Mouse (Mus musculus) T-cell, adult 2 months (primary cell): ENCODE results near the gene Cmss1.

Experiments used
- DNase-seq: peaks from one replicate; pipeline ENCODE4 v3.0.0; 2022; ENCODE audit warnings: low spot score

Cmss1 gene

DNA sequence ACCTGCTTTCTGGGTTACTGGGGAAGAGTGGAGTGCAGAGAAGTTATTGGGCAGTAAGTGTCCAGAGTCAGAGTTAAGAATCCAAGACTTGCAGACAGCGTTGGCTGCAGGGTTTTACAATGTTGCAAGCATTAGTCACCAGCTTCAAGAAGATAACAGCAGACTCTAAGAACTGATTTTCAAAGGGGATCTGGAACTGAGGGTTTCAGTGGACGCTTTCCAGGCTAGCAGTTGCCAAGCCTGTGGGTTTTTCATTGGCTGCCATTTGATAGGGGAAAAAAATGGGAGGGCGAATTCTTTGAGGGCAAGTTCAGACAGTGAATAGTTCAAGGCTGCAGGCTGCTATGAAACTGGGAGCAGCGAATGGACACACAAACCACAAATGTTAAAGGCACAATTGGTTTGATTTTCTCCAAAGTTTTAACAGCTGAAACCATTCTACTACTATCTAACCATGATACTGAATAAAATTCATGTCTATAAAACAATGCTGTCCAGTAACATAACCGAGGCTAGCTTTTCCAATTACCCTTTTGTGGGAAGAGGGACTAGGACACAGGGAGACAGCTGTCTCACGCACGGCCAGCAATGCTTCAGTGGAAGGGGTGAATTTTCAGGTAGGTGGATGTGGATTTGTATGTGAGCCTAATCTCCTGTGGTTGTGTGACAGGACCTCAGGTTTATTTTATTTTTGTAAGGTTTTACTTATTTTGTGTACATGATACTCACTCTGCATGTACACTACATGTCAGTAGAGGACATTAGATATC lies 179.0 kb downstream of the Cmss1 start:
- DNase-seq = no peak

DNA sequence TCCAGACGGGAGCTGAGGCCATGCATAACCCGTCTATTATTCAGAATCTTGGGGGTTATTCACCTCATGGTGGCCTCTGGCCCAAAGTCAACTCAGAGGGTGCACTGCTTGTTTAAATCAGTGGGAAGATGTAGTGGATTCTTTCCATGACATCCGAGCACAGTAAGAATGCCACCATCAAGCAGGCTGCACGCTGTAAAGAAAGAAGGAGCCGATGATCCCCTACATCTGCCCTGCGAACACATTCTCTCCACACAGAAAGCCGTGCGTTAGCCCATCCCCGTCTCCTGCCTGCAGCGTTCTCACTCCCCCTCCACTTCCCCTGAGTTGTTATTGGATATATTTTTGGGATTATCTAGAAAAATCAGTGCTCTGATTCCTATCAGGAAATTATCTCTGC lies 180.0 kb downstream of the Cmss1 start:
- no peak for DNase-seq

DNA sequence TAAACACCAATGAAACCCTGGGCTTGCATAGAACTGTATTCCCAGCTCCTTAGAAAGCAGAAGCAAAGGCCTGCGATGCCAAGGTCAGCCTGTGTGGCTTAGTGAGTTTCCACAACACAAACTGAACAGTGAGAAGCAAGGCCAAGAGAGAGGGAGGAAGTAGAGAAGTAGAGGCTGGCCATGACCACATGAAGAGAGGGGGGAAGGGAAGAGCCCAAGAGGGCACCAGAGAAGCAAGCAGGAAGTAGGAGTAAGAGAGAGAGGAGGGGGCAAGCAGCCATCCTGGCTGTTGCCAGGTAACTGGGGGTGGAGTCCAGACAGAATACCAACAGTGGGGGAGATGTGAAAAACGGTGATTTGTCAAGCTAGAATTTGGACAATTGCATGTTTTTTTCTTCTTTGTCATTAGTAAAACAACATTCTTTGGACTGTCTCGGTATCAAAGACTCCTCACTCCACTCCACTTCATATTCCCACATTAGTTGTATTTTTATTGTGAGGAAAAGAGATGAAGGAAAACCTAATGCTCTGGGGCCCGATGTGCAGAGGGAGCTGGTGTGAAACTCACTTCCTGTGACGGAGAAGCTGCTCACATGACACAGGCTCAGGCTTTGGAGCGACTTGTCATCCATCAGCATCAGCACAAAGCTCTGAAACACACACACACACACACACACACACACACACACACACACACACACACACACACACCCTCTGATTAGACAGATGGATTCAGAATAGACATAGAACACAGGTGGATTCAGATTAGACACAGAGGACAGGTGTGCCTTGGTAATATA lies 183.5 kb downstream of the Cmss1 start:
- DNase-seq = peak; percentile 89

DNA sequence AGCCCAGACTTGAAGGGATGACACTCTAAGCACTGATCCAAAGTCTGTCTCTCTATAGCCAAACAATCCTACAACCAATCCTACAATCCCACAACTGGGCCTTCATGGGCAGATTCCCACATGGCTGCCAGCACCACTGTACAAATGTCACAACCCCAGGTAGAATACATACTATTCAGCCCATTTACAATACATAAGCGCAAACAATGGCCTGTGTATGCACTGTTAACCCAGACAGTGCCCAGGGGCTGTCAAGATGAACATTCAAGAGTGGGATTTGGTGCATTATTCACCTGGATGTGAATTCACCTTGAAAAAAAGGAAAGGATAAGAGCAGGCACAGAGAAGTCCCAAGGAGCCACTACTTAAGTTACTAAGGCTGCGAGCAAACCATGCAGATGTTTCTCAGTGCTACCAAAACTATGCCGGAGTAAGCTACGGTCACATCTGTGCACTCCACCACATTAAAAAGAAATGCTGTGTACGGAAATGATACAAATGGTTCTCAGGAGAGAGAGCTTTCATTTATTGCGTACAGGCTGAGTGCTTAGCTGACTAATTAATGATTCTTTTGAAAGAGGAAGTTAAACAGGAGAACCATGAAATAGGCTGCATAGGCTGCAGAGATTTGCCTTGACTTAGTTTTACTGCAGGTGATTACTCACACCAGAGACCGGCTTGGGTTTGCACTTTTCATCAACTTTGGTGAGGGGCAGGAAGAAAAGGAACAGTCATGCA lies 184.8 kb downstream of the Cmss1 start:
- DNase-seq = peak; percentile 64

DNA sequence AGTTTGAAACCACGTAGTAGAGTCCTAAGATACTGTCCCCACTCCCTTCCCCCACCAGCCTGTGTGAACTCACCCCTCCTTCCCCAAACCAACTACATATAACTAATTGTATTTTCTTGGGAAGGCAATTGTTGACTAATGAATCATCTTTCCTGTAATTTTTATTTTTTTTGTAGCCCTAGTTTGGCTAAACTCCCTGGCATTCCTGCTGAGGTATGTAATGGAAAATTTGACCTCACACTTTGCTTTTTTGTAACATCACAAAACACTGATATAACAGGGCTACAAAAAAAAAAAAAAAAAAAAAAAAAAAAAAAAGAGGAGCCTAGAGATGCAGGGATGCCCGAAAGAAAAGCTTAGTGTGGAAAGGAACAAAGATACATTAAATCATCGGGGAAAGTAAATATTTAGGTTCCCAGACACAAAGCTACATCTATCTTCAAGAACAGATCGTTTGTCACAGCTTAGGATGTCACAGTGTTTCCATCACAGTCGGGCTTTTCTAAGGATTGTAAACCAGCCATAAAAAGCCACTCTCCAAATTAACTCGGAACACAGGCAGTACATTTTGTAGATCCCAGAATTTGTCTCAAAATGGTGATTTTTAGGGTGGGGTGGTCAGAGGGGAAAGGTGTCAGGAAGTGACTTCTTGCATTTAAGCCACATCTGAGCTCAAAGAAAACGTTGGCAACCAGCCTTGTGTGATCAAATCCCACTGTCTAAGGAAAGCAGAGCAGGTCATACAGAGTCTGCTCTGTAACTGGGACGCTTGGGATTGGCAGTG lies 185.7 kb downstream of the Cmss1 start:
- DNase-seq = no peak

DNA sequence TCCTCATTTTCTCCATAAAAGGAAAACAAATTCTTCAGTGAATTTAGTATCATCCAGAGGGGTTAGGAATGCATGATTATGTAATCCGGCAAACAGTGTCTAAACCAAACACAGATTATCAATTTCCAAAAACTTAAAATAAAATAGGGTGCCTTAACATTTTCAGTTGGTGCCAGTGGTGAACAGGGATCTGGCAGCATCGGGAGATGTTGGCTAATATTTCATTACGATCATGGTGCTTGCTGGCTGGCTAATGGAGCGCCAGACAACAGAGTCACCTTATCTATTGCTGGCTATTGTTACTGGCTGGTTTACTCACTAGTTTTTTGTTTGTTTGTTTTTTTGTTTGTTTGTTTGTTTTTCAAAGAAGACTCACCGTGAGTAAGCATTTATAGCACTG lies 186.8 kb downstream of the Cmss1 start:
- no peak for DNase-seq

DNA sequence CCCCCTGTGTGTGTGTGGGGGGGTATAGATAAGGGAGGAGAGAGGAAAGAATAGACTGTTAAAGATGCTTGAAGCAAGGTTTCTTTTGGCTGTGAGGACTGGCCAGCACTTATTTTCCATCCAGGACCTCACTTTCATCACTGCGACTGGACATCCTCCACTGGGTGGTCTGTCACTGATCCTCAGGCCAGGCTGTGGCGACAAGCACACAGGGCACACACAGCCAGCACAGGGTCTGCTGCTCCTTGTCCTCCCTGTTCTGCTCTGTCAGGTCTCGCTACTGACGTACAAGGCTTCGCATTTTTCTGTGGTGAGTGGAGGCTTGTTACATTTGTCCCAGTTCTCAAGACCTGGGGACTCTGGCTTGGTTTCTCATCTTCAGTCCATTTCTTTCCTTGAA lies 187.3 kb downstream of the Cmss1 start:
- no peak for DNase-seq

DNA sequence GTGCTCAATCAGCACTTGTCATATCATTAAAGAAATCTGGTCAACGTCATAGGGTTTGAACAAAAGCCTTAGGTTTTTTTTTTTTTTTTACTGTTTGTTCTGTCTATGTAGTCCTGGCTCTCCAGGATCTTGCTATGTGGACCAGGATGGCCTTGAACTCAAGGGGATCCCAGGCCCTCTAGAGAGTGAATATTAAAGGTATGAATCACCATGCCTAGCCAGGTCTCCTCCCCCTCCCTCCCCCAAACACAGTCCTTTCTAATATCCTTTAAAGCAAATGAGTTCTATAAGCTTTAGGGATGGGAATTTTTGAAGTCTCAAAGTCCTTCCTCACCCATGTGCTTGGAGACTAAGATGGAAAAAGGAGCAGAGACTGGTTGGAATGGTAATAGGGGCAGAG lies 188.7 kb downstream of the Cmss1 start:
- no peak for DNase-seq

DNA sequence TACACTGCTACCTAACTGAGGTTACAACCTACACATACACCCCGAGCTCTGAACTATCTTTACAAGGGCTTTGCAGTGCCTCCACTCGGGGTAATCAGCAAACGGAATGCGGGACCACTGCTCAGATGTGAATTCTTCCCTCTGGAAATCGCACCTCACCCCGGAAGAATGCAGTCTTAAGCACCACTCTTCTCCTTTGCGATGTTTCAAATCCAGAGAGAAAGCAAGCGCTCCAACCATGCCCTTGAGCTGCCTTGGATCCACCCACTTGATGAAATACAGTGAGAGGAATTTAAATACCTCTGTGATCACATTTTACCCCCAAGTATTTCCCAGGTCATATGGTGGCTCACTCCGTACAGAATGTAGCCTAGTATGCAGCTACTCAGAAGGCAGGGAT lies 189.6 kb downstream of the Cmss1 start:
- DNase-seq = no peak

DNA sequence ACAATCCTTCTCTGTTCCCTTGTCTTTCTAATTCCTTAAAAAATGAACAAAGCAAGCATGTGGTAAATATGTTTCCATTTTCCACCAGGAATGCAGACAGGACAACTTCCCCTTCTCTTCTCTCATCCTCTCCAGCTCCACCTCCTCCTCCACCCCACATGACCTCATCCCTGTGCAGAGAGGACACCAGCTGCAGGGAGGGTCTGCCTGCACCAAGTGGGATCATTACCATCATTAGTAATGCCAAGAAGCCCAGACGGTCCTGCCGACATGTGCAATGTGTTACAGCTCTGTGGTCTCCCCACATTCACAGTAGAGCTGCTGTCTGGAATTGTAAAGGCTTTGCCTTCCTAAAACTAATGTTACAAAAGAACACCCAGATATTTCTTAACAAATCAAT lies 190.6 kb downstream of the Cmss1 start:
- DNase-seq = no peak

DNA sequence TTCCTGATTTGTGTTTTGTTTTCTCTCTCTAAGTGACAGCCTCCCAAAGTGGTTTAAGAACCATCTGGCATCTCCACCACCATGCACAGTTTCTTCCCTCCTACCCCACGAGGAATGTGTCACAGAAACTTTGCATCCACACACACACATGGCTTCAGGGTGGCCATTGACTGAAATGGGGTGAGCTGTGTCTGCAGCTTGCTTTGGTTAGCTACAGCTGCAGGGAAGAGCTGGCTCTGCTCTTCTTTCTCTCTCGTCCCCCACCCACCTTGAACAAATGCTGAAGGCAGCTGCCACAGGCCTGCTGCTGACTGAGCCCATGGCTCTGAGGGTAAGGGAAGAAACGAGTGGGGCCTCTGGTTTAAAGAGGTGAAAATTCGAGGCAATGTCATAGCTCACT lies 193.9 kb downstream of the Cmss1 start:
- DNase-seq = no peak

DNA sequence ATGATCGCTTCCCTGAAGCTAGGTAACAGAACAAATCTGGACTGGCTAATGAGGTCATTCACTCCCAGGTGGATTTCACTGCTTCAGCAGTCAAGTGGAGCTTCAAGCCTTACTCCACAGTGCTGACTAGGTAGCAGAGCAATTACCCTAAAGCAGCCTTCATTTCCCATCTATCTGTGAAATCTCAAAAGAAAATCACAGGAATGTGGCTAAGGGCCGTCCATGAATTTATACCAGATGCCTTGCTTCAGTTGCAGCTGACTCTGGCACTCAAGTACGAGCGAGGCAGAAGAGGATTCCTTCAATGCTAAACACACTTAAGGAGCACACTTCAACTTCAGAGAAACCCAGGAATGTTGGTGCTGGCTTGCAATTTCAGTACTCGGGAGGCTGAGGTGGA lies 202.8 kb downstream of the Cmss1 start:
- no peak for DNase-seq

DNA sequence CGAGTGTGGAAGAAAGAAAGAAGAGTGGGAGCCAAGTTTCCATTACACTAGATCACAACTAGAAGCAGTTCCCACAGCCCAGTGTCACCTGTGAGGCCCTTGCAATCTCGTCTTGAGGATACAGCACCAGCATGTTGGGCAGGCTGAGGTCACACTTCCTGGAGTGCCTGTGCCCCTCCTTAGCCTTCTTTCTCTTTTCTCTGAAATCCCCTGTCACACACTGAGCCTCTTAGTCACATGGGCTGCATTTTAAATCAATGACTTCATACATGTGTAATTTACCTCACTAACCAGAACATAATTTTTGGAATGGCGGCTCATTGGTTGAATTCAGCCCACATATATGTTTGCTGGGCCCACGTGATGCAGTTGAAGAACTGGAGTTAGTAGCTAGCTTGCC lies 203.8 kb downstream of the Cmss1 start:
- DNase-seq = peak; percentile 77

DNA sequence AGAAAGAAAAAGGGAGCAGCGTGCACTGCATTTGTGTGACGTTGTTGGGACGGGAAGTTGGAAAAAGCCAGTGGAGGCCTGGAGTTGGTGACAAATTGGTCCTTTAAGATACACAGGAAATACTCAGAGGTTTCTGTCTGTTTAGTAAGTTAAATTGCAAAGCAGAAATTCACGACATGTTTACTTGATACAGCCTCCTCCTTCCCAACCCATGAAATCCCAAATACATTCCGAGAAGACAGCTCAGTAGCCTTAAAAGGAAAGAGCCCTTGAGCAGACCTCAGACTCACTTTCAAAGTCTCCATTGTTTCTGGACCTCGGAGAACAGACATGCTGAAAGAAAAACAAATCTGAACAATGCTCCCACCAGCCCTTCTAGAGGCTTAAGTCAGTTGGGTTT lies 205.0 kb downstream of the Cmss1 start:
- no peak for DNase-seq

DNA sequence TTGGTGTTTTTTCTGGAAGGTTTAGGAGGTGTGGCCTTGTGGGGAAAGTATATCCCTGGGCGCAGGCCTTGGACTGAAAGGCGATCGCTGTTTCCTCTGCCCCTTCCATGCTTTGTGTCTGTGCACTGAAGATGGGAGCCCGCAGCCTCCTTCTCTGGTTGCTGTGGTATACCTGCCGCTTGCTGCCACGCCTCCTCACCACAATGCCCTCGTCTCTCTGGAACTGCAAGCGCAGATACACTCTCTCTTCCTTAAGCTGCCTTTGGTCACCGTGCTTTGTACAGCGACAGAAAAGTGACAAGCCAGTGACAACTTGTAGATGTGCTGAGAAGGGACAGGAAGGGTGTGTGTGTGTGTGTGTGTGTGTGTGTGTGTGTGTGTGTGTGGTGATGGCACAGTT lies 207.1 kb downstream of the Cmss1 start:
- peak; percentile 52 for DNase-seq

DNA sequence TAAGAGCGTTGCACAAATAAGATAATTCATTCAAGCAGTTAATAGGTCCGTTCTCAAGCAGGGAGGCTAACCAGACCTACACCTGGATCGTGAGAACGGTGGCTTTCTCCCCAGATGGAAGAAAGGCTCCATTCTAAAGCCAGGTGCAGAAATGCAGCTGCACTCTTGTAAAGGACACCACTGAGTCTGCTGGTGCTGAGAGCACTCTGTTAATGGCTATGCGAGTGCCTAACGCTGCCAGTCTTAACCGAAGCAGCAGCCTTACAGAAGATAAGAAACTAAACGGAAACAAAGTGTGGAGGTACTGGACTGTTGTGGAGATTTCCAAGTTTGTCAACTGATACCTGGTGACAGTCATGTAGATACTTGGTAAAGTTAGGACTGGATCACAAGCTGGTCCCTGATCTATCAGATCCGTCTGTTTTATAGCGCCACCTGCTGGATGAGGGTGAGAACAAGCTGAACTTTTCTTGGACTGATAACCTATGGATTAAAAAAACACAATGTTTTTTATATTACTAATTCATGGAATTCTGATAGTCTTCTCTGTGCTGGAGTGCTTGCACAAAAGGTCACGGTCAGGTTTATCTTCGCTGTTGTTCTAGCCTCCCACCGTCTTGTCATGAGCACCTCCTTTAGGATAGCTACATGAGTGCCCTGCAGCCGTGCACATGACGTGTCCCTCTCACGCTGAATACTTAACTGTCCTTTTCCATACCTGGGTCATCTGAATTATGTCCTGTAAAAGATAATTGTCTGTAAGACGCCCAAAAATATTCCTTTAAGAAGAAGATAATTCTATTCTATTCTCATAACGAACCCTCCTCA lies 208.1 kb downstream of the Cmss1 start:
- DNase-seq = peak; percentile 62

DNA sequence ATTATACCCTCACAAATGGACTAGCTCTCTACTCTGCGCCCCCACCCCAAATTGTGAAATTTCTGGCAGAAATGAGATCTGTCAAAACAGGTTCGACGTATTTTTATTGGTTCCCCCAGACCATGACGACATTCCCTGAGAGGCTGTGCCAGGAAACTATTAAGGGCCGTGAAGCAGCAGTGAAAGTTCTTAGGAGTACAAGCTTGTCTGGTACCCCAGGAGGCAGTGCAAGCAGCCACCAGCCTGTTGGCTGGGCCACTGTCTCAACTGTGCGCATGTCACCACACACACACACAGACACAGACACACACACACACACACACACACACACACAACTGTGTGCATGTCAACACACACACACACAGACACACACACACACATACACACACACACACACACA lies 208.8 kb downstream of the Cmss1 start:
- no peak for DNase-seq

DNA sequence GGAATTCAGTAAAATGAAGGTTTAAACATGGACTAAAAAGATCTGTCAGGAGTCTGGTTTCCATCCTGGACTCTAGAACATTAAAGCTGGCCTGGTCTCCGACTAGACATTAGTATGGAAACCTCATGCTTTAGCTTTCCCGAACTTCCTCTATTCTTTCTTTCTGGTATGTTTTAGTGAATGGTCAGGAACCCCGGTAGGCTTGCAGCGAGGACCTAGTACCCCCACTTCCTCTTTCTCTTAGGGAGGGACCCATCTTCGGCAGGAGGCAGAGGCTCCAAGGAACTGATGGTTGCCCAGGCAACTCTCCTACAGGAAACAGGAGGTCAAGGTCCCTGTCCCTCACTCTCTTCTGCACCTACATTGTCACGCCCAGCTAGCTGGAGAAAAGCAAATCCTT lies 210.4 kb downstream of the Cmss1 start:
- no peak for DNase-seq

DNA sequence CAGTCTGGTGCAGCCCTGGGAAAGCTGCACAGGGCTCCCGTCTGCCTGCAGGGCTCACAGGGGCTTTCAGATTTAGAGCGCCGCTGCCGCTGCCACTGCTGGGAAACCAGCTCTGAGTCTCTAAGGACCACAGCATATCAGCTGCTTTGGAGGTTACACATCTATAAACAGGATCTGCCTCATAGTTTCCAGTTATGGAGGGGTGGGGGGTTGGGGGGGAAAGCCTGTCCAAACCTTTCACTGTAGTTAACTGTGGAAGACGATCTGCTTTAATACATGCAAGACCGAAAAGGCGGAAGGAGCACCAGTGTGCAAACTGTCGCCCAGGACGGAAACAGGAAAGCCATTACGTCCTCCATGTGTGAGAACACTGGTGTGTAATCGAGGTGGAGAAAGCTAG lies 213.5 kb downstream of the Cmss1 start:
- DNase-seq = no peak

DNA sequence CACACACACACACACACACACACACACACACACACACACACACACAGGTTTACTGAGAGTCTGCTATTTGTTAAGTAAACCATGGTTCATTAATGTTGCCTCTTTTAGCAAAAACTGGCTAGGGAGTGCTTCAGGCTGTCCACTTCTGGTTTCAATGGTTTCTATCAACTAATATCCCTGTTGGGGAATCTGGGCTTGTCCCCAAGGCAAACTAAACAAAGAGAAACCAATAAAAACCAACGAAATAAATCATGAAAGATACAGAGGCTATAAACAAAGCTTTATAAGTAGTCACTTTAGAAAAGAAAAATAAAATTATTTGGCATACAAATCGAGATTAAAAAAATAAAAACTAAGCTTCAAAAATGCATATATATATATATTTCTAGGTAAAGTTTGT lies 214.2 kb downstream of the Cmss1 start:
- no peak for DNase-seq

DNA sequence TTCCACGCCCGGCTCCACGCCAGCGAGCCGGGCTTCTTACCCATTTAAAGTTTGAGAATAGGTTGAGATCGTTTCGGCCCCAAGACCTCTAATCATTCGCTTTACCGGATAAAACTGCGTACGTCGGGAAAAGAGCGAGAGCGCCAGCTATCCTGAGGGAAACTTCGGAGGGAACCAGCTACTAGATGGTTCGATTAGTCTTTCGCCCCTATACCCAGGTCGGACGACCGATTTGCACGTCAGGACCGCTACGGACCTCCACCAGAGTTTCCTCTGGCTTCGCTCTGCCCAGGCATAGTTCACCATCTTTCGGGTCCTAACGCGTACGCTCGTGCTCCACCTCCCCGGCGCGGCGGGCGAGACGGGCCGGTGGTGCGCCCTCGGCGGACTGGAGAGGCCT lies 215.5 kb downstream of the Cmss1 start:
- DNase-seq = peak; percentile 93
